Mouse (Mus musculus) C2C12 (cell line): Measurements from ENCODE around the gene Shisa9.

Source experiments
- CTCF ChIP-seq: IDR thresholded peaks from one replicate; pipeline ENCODE4 v1.5.1; 2011; ENCODE audit not compliant: control insufficient read depth, insufficient read depth, insufficient read length
- MAX ChIP-seq: IDR thresholded peaks from one replicate; pipeline ENCODE4 v1.6.1; 2011; ENCODE audit warnings: mild to moderate bottlenecking, control low read depth
- MYOD1 ChIP-seq: IDR thresholded peaks from one replicate; pipeline ENCODE4 v1.6.1; 2011; ENCODE audit warnings: low read depth; ENCODE audit not compliant: control insufficient read depth, insufficient read length
- MYOG ChIP-seq: IDR thresholded peaks from one replicate; pipeline ENCODE4 v1.6.1; 2011; ENCODE audit not compliant: control insufficient read depth, insufficient read length; ENCODE audit errors: extremely low read depth
- USF1 ChIP-seq: IDR thresholded peaks from one replicate; pipeline ENCODE4 v1.6.1; 2011; ENCODE audit warnings: low read depth, mild to moderate bottlenecking, control low read depth, moderate library complexity

GRCm38 (mm10) chr16:12014523-12014922 is 30.6 kb downstream of the Shisa9 start:
- TF ChIP-seq CTCF: no peak
- TF ChIP-seq USF1: no peak
- no peak for TF ChIP-seq MYOD1
- no peak for TF ChIP-seq MYOG
- TF ChIP-seq MAX: no peak
